Mouse (Mus musculus) thymus, postnatal 14 days (tissue): Measurements from ENCODE around the gene Grk3.

Source experiments
- DNase-seq: peaks from one replicate; pipeline ENCODE4 v3.0.0; 2021

The Grk3 gene

DNA sequence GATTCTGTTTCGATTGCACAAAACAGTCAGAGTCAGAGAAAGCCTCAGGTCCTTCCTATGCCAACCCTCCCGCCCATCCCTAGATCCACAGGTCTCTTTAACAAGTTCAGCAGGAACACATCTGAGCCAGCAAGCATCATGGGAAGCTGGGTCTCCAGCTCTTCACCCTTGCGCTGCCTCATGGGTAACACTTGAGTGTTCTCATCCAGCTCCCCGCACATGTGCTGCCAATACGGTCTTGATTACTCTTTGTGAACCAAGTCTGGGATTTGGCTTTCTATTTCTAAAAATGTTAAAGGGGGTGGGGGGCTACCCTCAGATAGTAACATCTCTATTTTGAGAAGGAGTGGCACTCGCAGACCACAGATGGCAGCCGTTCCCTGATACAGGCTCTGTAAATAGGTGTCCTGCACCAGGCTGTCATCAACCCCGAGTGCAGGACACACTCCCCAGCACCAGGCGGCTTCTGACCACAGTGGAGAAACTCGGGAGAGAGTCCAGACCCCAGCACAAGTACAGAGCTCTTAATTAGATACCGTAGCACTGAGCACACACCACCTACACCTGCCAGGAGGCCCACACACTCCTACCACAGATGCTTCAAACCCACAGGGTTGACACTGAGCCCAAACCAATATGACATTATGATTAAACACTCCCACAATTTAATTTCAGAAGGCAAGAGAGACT lies 82.6 kb downstream of the Grk3 start:
- no peak for DNase-seq

DNA sequence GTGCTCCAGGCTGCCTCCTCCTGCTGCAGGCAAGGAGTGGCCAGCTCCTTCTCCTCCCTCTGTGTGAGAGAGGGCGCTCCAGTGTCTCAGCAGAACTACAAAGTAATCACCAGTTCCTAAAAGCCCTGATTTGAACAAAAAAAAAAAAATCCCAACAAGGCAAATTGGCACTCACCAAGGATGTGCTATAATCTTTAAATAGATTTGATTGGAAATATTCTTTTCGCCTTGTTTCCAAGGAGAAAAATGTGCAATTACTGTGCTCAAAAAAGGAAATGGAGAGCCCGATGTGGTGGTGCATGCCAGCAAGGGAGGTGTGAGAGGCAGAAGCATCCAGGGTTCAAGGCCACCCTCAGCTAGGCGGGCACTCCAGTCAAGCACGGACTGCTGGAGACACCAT lies 83.7 kb downstream of the Grk3 start:
- DNase-seq: no peak

- DNase-seq: no peak
Observed at GRCm38 (mm10) chr5:112928201-112928881, 87.2 kb downstream of the Grk3 start.

DNA sequence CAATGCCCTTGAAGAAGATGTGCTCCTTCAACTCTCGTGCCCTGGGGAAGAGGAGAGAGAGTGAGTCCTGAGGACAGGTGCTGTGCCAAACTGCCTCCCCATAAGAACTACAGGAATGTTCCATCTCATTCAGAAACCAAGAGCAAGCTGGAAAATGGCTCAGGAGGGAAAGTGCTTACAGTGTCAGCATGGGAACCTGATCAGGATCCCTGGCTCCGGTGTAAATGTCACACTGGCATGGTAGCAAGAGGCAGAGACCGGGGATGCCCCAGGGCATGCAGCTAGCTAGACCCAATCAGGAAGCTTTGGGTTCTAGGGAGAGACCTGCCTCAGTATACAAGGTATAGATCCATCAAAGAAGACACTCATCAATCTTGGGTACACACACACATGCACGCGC lies 90.2 kb downstream of the Grk3 start:
- DNase-seq: no peak

DNA sequence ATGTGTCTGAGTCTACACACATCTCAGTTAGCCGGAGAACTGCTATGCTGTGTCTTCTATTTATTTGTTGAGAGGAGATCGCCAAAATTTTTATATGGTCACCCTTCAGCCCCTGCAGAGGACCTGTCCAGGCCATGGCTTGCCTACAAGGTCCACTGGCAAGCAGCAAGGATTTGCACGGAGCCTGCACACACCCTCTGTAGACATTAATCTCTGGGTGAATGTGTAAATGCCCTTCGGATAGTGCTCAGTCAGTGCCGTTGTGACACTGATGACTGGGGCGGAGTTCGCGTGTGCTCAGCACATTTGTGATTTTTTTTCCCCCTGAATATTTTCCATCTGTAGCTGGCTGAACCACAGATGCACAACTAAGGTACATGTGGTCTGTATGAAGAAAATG lies 90.8 kb downstream of the Grk3 start:
- DNase-seq: no peak

- no peak for DNase-seq
Observed at GRCm38 (mm10) chr5:112923841-112924240, 91.8 kb downstream of the Grk3 start.

- DNase-seq: no peak
Observed at GRCm38 (mm10) chr5:112921914-112922313, 93.7 kb downstream of the Grk3 start.

DNA sequence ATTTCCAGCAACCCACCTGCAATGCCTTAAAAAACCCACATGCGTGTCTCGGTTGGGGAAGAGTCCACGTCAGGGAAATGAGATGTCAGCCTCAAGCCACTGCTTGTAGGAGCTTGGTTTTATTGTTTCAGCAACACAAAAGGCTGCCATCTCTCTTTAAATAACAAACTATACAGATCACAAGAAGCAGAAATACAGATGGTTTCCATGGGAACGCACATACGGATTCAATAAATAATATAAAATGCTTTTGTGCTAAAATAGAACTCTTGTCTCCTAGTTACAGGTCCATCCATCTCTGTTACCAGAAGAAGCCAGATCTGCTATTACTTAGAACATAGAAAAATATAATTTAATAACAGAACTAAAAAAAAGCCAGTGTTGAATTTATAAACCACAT lies 105.2 kb downstream of the Grk3 start:
- no peak for DNase-seq

GRCm38 (mm10) chr5:112908169-112908614 lies 107.4 kb downstream of the Grk3 start:
- DNase-seq: no peak

DNA sequence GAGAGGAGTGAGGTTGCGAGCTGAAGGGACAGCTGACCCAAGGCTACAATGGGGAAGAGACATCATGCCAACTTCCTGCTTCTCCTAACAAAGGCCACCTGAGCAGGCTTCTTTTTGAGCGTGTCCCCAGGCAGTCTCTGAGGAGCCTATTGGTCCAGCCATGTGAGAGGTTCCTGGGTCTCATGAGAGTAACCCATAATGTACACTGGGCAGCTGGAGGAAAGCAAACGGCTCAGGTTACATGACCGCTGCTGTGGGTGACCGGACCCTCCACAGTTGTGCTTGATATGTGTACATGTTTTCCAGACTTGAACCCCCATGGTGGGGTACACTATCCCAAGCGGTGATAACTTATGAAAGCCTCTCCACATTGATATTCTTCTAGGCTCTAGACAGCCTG lies 108.1 kb downstream of the Grk3 start:
- no peak for DNase-seq

GRCm38 (mm10) chr5:112895674-112896654 lies 119.6 kb downstream of the Grk3 start, which contains the start of gene Myo18b:
Myo18b (minus strand) TSS chr5:112896362.
- DNase-seq: no peak

GRCm38 (mm10) chr5:112893462-112894060 lies 122.0 kb downstream of the Grk3 start:
- DNase-seq: no peak

- no peak for DNase-seq
Observed at GRCm38 (mm10) chr5:112892411-112892810, 123.2 kb downstream of the Grk3 start.

DNA sequence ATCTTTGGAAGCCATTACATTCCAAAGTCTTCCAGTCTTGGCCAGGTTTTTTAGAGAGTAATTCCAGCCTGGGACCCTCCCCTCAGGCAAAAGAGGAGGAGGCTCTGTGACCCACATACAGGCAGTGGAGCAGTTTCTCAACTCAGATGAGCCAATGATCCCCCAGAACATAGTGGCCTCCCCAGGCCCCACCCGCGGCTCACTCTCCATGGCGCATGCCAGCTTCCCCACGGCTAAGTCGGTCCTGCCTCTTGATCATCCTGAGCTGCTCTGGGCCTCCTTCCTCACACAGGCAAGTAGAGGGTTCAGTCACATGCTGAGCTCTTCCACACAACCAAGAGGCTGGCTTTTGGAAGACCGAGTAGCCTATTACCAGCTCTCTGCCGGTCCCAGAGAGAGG lies 126.9 kb downstream of the Grk3 start:
- no peak for DNase-seq

- no peak for DNase-seq
Observed at GRCm38 (mm10) chr5:112886687-112887491, 128.7 kb downstream of the Grk3 start.

GRCm38 (mm10) chr5:112877391-112878115 lies 138.0 kb downstream of the Grk3 start:
- DNase-seq: no peak

GRCm38 (mm10) chr5:112876846-112877390 lies 138.7 kb downstream of the Grk3 start:
- peak; percentile 38 for DNase-seq

- no peak for DNase-seq
Observed at GRCm38 (mm10) chr5:112872999-112873398, 142.6 kb downstream of the Grk3 start.

DNA sequence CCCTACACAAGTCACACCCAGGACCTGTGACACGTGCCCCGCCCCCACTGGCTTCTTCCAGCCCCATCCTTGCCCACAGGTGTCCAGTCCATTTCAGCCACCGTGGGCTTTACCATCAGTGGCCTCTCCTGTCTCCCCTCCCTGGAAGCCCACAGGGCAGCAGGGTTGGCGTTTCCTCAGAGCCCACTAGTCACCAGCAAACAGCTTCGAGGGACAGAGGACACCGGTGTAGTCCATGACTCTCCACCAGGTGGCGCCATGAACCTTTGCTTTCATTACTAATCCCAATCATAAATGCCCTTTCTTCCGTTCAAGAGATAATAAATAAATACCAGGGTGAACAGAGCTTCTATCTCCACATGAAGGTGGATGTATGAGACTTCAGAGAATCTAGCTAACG lies 144.9 kb downstream of the Grk3 start:
- peak; percentile 65 for DNase-seq

DNA sequence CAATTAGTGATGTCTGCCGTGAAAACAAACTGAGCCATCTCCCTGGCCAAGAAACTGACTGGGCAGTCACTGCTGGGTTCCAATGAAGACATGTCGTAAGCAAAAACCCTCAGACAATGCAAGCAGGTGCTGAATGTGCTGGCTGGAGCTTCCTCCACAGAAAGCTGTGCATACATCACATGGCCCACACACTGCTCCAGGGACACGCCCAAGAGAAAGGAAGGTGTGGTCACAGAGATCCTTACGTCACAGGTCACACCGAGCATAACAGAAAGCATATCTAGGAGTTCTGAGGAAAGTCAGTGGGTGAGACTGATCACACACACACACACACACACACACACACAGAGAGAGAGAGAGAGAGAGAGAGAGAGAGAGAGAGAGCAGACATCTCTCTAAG lies 147.0 kb downstream of the Grk3 start:
- no peak for DNase-seq
